In the genomic region with DNA sequence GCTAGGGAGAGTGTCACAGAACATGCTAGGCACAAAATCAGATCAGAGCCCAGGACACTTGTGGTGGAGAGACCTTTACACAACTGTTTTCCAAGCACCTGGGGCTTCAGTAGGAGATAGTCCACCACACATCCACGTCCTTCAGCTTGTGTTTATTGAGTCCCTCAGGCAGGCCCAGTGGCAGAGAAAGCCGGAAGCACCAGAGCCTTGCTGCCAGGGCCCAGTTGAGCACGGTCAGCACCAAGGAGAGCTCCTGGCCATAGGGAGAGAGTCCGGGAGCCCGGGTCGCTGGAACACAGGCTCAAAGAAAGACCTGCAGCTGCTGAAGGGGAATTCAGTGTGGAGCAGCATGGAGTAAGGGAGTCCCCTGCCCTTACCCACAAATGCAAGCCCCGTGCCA, we compare ENCODE assay signal across 10 mouse cellular contexts. TPM values are rescaled to one million over a fixed set of nuclear protein-coding genes. Genes with fewer than 3 reads are reported as not detected.
DNase-seq lines count a peak whose midpoint lies in the region; ATAC-seq lines count a peak whose summit lies in the region.
"Had no signal": no experiment of that assay in that cellular context is flagged by ENCODE, and none has a peak within 500 bp of the region (broad histone marks: within the 10 kb centered on the region; RNA-seq: fewer than 3 reads in every experiment).

No protein-coding gene starts in this region.

- H3K36me3 ChIP-seq in forebrain, embryonic 14.5 days (ENCODE audit: control insufficient read depth, insufficient read depth, low read length) = no peaks in the 10 kb centered on the region
- H3K36me3 ChIP-seq in forebrain, embryonic 13.5 days (ENCODE audit: poor library complexity, severe bottlenecking) = no peaks in the 10 kb centered on the region
- H3K36me3 ChIP-seq in neural tube, embryonic 15.5 days = no peaks in the 10 kb centered on the region
- H3K36me3 ChIP-seq: neural tube, embryonic 13.5 days had no signal

- no peak overlapping the region for H3K4me2 ChIP-seq in forebrain, embryonic 14.5 days (ENCODE audit: low read length)
- no peak overlapping the region for H3K4me2 ChIP-seq in forebrain, embryonic 13.5 days
- H3K4me2 ChIP-seq in neural tube, embryonic 15.5 days = no peak overlapping the region
- H3K4me2 ChIP-seq: neural tube, embryonic 13.5 days had no signal

- no peak for ATAC-seq in forebrain, embryonic 14.5 days
- no peak for ATAC-seq in forebrain, embryonic 13.5 days
- no peak for ATAC-seq in neural tube, embryonic 15.5 days (ENCODE audit: low FRiP score)

- H3K4me3 ChIP-seq in forebrain, embryonic 14.5 days (ENCODE audit: low read depth, low read length) = no peak overlapping the region
- H3K4me3 ChIP-seq in forebrain, embryonic 13.5 days = no peak overlapping the region
- no peak overlapping the region for H3K4me3 ChIP-seq in neural tube, embryonic 15.5 days (replicated peaks)
- H3K4me3 ChIP-seq: neural tube, embryonic 13.5 days had no signal

- intact Hi-C loops in heart, postnatal 36 days (cut with DNase I) = no loop called here

- peaks cover 15% of the 10 kb centered on the region for H3K4me1 ChIP-seq in forebrain, embryonic 14.5 days (ENCODE audit: control insufficient read depth, insufficient read depth, low read length)
- H3K4me1 ChIP-seq in forebrain, embryonic 13.5 days = peaks cover 17% of the 10 kb centered on the region
- H3K4me1 ChIP-seq in neural tube, embryonic 15.5 days = peaks cover 19% of the 10 kb centered on the region

- peak; percentile 33 for DNase-seq in forebrain, embryonic 14.5 days (ENCODE audit: low spot score)
- DNase-seq in neural tube, embryonic 10.5 days (ENCODE audit: extremely low spot score, low spot score) = peak; percentile 64
- peak; percentile 35 for DNase-seq in hindlimb bud, embryonic 11.5 days (ENCODE audit: extremely low spot score, low read depth, low spot score)
- peak; percentile 64 for DNase-seq in retina, embryonic 14.5 days (ENCODE audit: low spot score)
- no peak for DNase-seq in right cerebral cortex, postnatal 10 days (ENCODE audit: low spot score in 2 of 2)
- no peak for DNase-seq in heart, postnatal 36 days
- DNase-seq: thymus, adult 18-20 months had no signal

- H3K27me3 ChIP-seq in forebrain, embryonic 14.5 days (replicated peaks; ENCODE audit: control insufficient read depth, insufficient read depth, low read length) = no peaks in the 10 kb centered on the region; the same call in 1 of the 2 replicates
- peaks cover 40% of the 10 kb centered on the region for H3K27me3 ChIP-seq in forebrain, embryonic 13.5 days
- H3K27me3 ChIP-seq in neural tube, embryonic 15.5 days (replicated peaks) = peaks cover 8% of the 10 kb centered on the region; the same call in 1 of the 2 replicates

- 10% methylated on average over 7 of the region's 7 CpGs for WGBS in forebrain, embryonic 14.5 days
- WGBS in forebrain, embryonic 13.5 days = 8% methylated on average over 7 of the region's 7 CpGs
- 15% methylated on average over 7 of the region's 7 CpGs for WGBS in neural tube, embryonic 15.5 days

- H3K9ac ChIP-seq in forebrain, embryonic 14.5 days (ENCODE audit: low read length) = no peak overlapping the region
- no peak overlapping the region for H3K9ac ChIP-seq in forebrain, embryonic 13.5 days
- no peak overlapping the region for H3K9ac ChIP-seq in neural tube, embryonic 15.5 days (replicated peaks)
- H3K9ac ChIP-seq: neural tube, embryonic 13.5 days had no signal

- no peak overlapping the region for H3K27ac ChIP-seq in forebrain, embryonic 14.5 days (ENCODE audit: low read depth, low read length)
- no peak overlapping the region for H3K27ac ChIP-seq in forebrain, embryonic 13.5 days
- no peak overlapping the region for H3K27ac ChIP-seq in neural tube, embryonic 15.5 days (replicated peaks)
- H3K27ac ChIP-seq: neural tube, embryonic 13.5 days had no signal

- no peaks in the 10 kb centered on the region for H3K9me3 ChIP-seq in forebrain, embryonic 14.5 days (replicated peaks; ENCODE audit: control insufficient read depth, low read length)
- H3K9me3 ChIP-seq in forebrain, embryonic 13.5 days (replicated peaks) = no peaks in the 10 kb centered on the region
- H3K9me3 ChIP-seq in neural tube, embryonic 15.5 days (replicated peaks) = no peaks in the 10 kb centered on the region
- H3K9me3 ChIP-seq: neural tube, embryonic 13.5 days had no signal

RNA-seq across cellular contexts. Expression of a gene that starts 15.8 kb away (rescaled TPM):
- 0.30 TPM in 2 replicates for polyA plus RNA-seq in forebrain, embryonic 14.5 days (2014; fragmentation: Nextera tagmentation; extraction: Ambion mirVana)
- 0.11 and 0.18 TPM in 2 replicates for polyA plus RNA-seq in forebrain, embryonic 13.5 days (2015; fragmentation: Nextera tagmentation; extraction: Ambion mirVana)
- 0.80 and 1.0 TPM in 2 replicates for polyA plus RNA-seq in neural tube, embryonic 15.5 days (2015; fragmentation: Nextera tagmentation; extraction: Ambion mirVana)
- total RNA-seq in heart, postnatal 36 days (2021) = not detected

RNA-seq across cellular contexts. Expression of a gene that starts 33.2 kb away (rescaled TPM):
- 22.3 and 29.8 TPM in 2 replicates for polyA plus RNA-seq in forebrain, embryonic 14.5 days (2014; fragmentation: Nextera tagmentation; extraction: Ambion mirVana)
- polyA plus RNA-seq in forebrain, embryonic 13.5 days (2015; fragmentation: Nextera tagmentation; extraction: Ambion mirVana) = 12.5 and 17.1 TPM in 2 replicates
- polyA plus RNA-seq in neural tube, embryonic 15.5 days (2015; fragmentation: Nextera tagmentation; extraction: Ambion mirVana) = 47.9 and 51.2 TPM in 2 replicates
- total RNA-seq in heart, postnatal 36 days (2021) = 10 to 100 TPM; 25.5 to 29.1 TPM

Comparison
In these comparisons a context has a peak if more than half of its experiments do, and no peak if none do; other contexts are left out.
1. DNase-seq: peak in forebrain, embryonic 14.5 days (single experiment), neural tube, embryonic 10.5 days (single experiment), hindlimb bud, embryonic 11.5 days (single experiment) and retina, embryonic 14.5 days (single experiment); none in right cerebral cortex, postnatal 10 days (0 of 2) and heart, postnatal 36 days (0 of 2).